Mouse (Mus musculus): ENCODE results near the gene Prkd1. TPM values are rescaled to one million over a fixed set of nuclear protein-coding genes. Genes with fewer than 3 reads are reported as not detected.

Prkd1 gene
- total RNA-seq, 2 experiments from 2014 or later, result 15.6 to 15.8 TPM

DNA sequence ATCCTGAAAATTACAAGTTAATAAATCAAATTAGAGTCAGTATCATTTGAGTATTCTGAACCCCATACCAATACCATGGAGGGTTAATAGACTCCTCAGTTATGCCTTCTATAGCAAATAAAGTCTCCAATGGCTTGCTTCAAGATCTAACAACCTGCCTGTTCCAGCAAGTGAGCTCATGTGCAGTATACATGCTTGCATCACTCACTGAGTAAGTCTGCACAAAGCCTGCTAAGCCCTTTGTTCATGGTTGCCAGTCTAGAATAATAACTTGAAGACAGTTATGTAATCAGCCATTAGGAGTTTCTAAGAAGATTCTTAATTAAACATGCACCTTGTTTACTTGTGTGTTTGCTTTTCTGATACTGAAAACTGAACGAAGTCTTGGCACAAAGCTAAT is 88.4 kb downstream of the Prkd1 start:
- no peak for DNase-seq (ENCODE audit: extremely low spot score in 1 of 2, low spot score in 1 of 2)

DNA sequence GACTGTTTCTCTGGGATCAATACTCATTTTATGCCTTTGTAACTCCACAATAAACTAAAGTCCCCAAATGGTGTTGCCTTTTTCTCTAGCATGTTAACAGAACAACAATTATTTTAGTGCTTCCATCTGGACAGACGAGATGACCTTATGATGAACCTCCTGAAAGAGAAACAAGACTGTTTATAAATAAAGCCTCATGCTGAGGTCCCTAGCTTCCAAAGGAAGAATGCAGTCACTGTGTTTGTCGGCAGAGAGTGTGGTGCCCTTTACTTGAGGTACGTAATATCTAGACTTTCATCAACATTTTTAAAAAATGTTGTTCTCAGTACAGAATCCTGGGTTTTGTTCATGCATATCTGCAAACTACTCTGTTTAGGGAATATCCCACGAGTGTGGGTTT is 90.7 kb downstream of the Prkd1 start:
- DNase-seq (ENCODE audit: extremely low spot score in 1 of 2, low spot score in 1 of 2), result no peak

DNA sequence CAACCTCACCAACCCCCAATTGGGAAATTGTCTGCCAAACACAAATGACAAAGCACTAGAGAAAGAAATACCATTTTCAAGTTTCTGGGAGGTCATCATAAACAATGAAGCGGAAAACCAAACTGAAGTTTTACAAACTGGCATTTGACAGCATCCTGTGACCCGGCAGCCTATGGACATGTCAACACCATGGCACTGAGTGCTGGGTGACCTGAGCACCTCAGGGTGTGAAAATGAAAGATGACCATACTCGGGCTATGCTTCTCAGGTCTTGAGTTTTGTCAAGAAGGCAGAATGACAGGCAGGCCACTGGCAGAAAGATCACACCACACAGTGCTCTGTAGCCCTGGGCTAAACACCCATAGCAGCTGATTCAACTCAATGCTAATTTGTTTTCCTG is 94.7 kb downstream of the Prkd1 start:
- DNase-seq (ENCODE audit: extremely low spot score in 1 of 2, low spot score in 1 of 2), result no peak

GRCm38 (mm10) chr12:50549860-50550555 is 98.9 kb downstream of the Prkd1 start:
- DNase-seq (ENCODE audit: extremely low spot score in 1 of 2, low spot score in 1 of 2), result peak in 1 of 2 experiments; percentile 50

GRCm38 (mm10) chr12:50546394-50546793 is 102.5 kb downstream of the Prkd1 start:
- no peak for DNase-seq (ENCODE audit: extremely low spot score in 1 of 2, low spot score in 1 of 2)

DNA sequence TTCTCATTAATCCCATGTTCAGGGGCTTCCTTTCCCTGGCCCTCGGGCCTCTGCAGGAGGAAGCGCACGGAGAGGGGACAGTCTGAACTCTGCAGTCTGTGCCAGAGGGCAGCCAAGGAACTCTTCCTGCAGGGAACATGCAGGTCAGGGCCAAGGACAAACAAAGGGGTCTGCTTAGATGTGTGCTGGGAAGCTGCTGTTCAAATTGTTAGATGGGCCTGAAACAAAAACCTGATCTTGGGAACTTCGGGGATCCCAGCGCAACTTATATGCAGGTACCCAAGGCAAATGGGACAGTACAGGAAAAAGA is 103.3 kb downstream of the Prkd1 start:
- no peak for DNase-seq (ENCODE audit: extremely low spot score in 1 of 2, low spot score in 1 of 2)

- no peak for DNase-seq (ENCODE audit: extremely low spot score in 1 of 2, low spot score in 1 of 2)
Measured at GRCm38 (mm10) chr12:50544855-50545609, 103.9 kb downstream of the Prkd1 start.

- no peak for DNase-seq (ENCODE audit: extremely low spot score in 1 of 2, low spot score in 1 of 2)
Measured at GRCm38 (mm10) chr12:50540793-50541192, 108.1 kb downstream of the Prkd1 start.

GRCm38 (mm10) chr12:50538296-50538965 is 110.5 kb downstream of the Prkd1 start:
- no peak for DNase-seq (ENCODE audit: extremely low spot score in 1 of 2, low spot score in 1 of 2)

DNA sequence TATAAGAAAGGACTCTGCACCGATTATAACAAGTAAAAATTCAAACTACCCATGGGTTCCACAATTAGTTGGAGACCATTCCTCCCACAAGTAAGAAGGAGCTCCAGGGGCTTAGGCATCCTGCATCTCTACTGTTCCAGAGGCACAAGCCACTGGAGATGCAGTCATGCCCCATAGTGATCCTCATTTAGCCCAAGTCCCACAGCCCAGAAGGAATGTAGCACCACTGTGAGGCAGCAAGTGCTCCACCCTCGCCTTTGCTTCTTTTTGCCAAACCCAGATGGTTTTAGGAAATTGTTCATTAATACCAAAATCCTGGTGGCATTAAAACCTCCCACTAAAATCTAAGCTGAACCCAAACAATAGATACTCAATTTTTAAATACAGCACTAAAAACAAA is 111.1 kb downstream of the Prkd1 start:
- DNase-seq (ENCODE audit: extremely low spot score in 1 of 2, low spot score in 1 of 2), result no peak

GRCm38 (mm10) chr12:50537006-50537405 is 111.9 kb downstream of the Prkd1 start:
- no peak for DNase-seq (ENCODE audit: extremely low spot score in 1 of 2, low spot score in 1 of 2)

- DNase-seq (ENCODE audit: extremely low spot score in 1 of 2, low spot score in 1 of 2), result no peak
Measured at GRCm38 (mm10) chr12:50528633-50529032, 120.3 kb downstream of the Prkd1 start.

- no peak for DNase-seq (ENCODE audit: extremely low spot score in 1 of 2, low spot score in 1 of 2)
Measured at GRCm38 (mm10) chr12:50524061-50524460, 124.8 kb downstream of the Prkd1 start.

DNA sequence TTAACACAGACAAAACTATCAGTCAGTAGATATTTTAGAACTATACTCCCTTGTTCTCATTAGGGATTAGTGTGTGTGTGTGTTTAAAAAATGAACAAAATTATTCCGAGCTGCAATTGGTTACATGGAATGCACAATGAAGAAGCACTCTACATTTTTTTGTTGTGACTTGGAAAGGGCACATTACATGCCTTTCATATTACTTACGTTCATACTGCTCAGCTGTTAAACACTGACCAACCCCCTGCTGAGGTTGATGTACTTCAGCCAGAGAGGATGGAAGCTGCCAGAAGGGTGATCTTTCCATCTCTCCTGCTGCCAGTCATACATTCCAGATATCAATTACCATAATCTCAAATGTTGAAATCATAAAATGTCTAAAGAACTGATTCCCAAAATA is 134.4 kb downstream of the Prkd1 start:
- DNase-seq (ENCODE audit: extremely low spot score in 1 of 2, low spot score in 1 of 2), result no peak

DNA sequence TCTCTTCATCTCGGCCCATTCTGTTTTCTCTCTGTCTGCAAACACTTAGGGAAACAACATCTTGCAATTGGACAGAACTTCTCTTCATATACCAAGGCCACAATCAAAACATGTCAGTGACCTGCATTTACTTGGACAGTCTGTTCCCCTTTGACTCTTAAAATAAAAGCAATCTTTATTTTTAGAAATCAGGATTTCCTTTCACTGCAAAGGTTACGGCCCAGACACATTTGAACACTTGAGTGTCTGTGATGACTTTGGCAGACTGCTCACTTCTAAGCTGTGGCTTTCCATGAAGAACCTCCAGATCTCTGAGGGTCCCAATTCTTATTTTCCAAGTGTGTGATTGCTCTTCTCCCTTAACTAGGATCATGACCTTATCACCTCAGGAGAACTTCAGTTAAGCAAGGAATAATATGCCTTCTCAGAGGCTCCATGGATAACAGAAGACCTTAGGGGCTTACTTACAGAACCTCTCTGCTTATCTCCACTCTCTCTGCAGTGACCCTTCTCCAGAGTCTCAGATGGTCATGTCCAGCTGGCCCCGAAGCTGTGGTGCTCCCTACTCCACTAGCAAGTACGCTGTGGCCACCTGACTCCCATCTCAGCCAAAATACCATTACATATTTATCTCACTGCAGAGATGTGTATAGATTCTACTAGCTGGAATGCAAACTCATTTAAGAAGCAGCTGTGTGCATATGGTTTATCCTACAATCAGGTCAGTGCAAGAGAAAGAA is 137.2 kb downstream of the Prkd1 start:
- no peak for DNase-seq (ENCODE audit: extremely low spot score in 1 of 2, low spot score in 1 of 2)

DNA sequence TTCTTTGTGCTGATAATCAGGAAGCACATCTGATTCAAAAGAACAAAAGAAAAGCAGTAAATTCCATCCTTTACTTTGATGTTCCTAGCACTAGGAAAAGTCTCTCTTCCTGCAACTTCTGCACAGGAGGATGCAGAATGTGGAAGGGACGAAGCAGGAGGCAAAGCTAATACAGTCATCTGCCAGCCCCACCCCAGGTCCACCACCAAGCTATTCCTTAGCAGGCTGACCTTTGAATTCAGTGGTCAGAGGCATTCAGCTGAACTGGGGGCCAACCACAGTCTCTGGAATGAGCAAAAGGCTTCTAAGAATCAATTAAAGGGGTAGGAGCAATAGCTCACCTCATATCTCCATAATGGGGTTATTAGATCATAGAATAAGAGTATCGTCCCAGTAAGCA is 140.1 kb downstream of the Prkd1 start:
- no peak for DNase-seq (ENCODE audit: extremely low spot score in 1 of 2, low spot score in 1 of 2)

- DNase-seq (ENCODE audit: extremely low spot score in 1 of 2, low spot score in 1 of 2), result no peak
Measured at GRCm38 (mm10) chr12:50499796-50500504, 148.9 kb downstream of the Prkd1 start.

DNA sequence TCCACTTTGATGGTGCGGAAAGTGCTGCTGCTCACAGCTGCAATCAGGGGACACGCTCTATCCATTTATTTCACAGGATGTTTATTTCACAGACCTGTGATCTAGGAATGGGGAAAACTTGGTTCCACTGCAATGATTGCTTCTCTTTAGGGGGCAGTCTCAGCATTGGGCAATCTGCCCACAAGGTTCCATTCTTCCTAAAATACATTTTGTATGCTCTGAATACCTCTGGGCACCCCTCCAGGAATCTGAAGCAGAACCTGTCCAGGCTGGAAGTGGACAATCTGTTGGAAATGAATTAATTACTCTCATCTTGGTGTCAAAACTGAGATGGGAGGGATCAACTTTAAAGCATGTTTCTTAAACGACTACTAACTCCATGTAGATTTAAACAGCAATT is 152.9 kb downstream of the Prkd1 start:
- no peak for DNase-seq (ENCODE audit: extremely low spot score in 1 of 2, low spot score in 1 of 2)

DNA sequence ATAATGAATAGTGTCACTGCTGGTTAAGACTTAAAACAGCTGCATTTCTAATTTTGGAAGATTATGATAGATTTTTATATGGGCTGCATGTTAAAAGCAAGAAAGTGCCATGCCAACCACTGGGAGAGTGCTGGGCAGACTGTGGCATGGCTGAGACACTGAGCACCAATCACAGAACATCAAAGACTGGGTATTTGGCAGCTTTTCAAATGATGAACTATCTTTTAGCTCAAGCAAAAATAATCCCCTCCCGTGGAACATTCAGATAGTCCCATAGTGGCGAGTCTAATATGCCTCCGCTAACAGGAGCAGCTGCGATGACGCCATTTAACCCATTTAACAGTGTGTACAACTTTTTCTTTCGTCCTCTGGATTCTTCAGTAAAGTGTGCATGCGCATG is 169.1 kb downstream of the Prkd1 start:
- no peak for DNase-seq (ENCODE audit: extremely low spot score in 1 of 2, low spot score in 1 of 2)

DNA sequence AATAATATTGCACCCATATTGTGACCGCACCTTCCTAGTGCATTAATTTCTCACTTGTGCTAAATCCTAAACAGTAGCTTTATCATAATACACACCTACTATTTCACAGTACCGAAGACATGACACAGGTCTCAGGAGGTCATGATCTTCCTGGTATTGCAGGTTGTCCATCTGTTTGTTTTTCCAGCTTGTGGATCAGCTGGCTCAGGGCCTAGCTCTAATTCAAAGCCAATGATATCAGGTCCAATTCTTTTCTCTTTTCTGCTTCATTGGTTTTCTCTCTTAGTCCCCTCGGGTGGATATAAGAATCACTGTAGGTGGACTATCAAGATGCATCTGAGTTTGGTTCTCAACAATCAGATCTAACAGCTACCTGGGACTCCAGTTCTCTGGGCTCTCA is 191.7 kb downstream of the Prkd1 start:
- DNase-seq (ENCODE audit: extremely low spot score in 1 of 2, low spot score in 1 of 2), result no peak
